Mouse (Mus musculus) testis, adult 10 weeks (tissue): ENCODE results near the gene Hddc3. TPM values are rescaled to one million over a fixed set of nuclear protein-coding genes. Genes with fewer than 3 reads are reported as not detected.

Source experiments
- polyA plus RNA-seq: library from polyadenylated mRNA; stranded (reverse); fragments of 350-450 nt; fragmentation: Illumina TruSeq; extraction: RNeasy Lipid Tissue Mini Kit (QIAGEN cat#74804); gene quantifications from one replicate; pipeline ENCODE4 v1.2.3, GENCODE M21; 2014; ENCODE audit warnings: low read depth, low replicate concordance

Hddc3 gene
- 5.7 TPM for polyA plus RNA-seq

GRCm38 (mm10) chr7:80342858-80343257 lies at the start of gene Hddc3:
Hddc3 (plus strand) TSS chr7:80343104.

DNA sequence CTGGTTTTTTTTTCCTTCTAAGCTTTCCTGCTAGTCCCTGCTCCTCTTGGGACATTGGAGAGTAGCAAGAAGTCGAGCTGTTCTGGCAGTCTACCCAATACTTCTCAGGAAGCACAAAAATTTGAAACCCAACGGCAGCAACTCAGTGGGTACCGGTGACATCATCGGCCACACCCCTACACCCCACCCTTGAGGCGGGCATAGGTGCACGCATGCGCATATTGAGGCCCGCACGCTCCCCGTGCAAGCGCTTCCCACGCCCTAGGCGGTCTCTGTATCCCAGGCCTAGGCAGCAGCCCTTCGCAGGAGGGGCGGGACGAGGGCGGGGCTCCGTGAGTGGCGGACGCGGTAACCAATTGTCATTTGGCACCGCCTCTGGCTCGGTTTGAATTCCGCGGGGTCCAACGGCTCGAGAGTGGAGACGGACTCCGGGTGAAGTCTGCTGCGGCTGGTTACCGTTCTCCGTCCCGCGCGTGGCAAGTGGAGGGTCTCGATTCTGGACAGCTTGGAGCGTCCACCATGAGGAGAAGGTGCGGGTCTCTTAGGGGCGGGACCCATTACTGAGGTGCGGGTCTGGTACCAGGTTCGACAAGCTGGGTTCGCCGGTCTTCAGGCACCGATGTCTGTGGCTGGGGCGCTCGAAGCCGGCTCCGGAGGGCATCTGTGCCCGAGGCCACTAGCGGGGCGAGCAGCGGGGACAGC lies 48.7 kb upstream of the Hddc3 start, which contains the start of gene Prc1:
Gene Prc1, plus strand, starts transcription at position 389 of the 702 bp plus-strand sequence.

DNA sequence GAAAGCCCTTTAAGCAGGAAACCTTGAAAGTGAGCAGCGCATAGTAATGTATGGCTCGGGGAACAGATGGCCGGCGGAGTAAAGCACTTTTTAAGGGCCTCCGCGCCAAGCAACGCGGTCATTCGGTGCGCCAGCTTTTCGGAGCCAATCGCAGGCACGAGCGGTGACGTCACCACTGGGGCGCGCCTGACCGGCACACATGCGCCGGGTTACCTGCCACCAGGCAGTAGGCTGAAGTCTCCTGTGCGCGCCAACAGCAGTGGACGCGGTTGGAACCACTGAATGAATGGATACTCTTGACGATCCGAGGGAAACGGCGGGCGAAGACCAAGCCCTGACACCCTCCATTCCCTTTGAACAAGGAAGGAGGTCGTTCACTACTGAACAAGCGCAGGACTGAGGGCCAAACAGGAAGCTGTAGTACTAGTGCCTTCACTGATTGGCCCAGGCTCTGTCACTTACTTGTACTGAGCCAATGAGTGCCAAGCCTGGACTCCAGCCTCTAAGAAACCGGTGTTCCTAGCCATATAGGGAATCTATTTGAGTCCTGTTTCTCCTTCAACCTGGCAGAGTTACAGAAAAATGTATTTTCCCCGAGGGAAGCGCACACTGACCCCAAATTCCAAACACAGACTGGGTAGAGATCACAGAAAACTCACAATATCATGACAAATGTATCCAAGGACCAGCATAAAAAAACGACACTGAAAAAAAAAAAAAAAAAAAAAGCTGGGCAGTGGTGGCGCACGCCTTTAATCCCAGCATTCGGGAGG lies 18.7 kb upstream of the Hddc3 start, which contains the start of gene Rccd1:
Gene Rccd1, minus strand, starts transcription at position 412 of the 773 bp plus-strand sequence.

DNA sequence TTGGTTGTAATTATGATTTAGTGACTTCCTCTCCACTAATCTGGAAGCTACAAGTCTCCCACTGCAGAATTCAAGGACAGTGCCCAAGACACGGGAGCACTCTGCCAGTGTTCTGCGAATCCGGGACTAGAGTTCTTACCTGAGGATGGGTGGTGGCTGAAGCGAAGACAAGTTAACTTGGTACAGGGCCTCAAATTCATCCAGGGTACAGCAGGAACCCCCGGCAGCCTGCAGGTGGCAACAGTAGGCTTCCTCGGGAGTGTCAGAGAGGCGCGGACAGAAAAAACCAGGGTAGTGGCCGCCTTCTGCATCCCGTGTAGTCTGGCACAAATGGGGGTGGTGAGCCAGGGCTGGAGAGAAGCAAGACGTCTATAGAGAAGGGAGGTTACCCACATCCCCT lies 2.1 kb upstream of the Hddc3 start, which contains the start of gene Unc45a:
Gene Unc45a, minus strand, starts transcription at position 213 of the 400 bp plus-strand sequence.

DNA sequence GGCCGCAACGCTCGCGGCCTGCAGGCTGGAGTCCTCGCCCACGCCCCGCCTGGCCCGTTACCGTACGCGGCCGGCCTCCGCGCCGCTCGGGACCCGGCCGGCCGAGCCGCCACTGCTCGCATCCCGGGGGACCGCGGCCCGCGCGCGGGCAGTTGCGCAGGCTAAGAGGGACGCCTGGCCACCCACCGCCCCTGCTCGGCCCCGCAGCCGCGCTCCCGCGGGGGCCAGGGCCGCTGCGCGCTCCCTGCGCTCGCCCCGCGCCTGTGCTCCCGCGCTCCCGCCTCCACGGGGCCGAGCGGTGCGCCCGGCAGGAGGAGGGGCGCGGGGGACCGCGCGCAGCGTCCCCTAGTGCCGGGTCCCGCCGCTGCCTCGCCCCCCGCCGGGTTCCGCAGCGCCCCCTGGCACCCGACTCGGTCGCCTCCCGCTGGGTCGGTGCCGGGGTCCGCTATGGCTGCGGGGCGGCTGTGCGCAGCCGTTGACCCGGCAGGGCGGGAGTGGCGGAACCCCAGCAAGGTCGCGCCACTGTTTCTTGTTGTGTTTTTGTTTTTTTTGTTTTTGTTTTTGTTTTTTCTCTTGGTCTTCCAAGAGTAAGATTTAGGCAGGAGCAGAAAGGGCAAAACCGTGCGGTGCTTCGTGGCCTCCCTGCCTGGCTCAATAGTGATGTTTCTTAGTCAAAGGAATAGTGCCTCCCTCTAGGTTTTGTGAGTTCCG lies 28.3 kb downstream of the Hddc3 start, which contains the start of gene Man2a2:
Gene Man2a2, minus strand, starts transcription at position 335 of the 711 bp plus-strand sequence.

DNA sequence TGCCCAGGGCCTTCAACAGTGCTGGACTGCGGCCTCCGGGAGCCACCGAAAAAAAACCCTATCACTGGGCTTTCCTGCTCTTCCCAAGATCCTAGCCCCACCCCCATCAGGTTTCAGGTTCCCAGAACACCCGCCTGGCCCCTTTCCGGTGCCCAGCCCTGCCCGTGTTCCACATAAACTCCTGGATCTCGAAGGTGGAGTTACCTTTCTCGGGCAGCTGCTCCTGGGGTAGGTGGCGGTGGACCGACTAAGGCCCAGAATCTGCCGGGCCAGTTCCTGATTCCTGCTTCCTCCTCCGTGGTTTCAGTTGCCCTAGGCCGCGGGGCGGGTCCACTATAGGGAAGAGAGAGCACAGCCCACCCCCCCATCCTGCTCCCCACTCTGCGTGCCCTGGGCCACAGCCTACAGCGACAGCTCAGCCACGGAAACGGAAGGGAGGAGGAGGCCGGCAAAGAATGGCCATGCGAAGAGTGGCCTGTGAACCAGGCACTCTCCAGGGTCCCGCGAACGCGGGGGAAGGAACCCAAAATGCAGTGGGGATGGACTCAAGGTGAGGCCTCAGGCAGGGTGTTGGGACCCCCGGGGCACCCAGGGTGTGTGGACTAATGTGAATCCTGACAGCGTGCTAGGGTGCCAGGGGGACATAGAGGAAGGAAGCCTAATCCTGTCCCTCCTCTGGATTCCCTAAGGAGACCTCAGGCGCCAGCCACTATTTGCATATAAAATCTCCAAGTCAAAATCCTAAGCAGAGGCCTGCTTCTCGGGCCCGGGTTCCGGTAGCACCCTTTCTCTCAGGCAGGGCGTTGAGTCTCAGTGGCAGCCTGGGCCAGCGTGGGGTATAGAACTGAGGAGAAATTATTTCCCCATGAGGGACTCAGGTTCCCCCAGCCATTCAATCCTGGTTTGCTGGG lies 45.0 kb downstream of the Hddc3 start, which contains the start of gene Fes:
Gene Fes, minus strand, starts transcription at position 314 of the 911 bp plus-strand sequence.

Other genes with a start within 250 kb of the Hddc3 start
- 0.85 TPM for gene Idh2, start 227.7 kb upstream of the Hddc3 start, polyA plus RNA-seq
- gene Sema4b, start 156.3 kb upstream of the Hddc3 start, polyA plus RNA-seq, result 0.67 TPM
- 49.1 TPM for gene Cib1, start 110.3 kb upstream of the Hddc3 start, polyA plus RNA-seq
- gene Gdpgp1, start 110.2 kb upstream of the Hddc3 start, polyA plus RNA-seq, result 0.91 TPM
- gene Ttll13, start 96.7 kb upstream of the Hddc3 start, polyA plus RNA-seq, result 226 TPM
- gene Ngrn, start 81.9 kb upstream of the Hddc3 start, polyA plus RNA-seq, result 5.7 TPM
- 4.8 TPM for gene Vps33b, start 73.5 kb upstream of the Hddc3 start, polyA plus RNA-seq
- 157 TPM for gene Prc1, start 48.7 kb upstream of the Hddc3 start, polyA plus RNA-seq
- gene Rccd1, start 18.6 kb upstream of the Hddc3 start, polyA plus RNA-seq, result 4.5 TPM
- 1.2 TPM for gene Unc45a, start 2.1 kb upstream of the Hddc3 start, polyA plus RNA-seq
- 14.6 TPM for gene Man2a2, start 28.3 kb downstream of the Hddc3 start, polyA plus RNA-seq
- not detected for gene Fes, start 44.8 kb downstream of the Hddc3 start, polyA plus RNA-seq
- 0.48 TPM for gene Furin, start 62.3 kb downstream of the Hddc3 start, polyA plus RNA-seq
- 58.5 TPM for gene Blm, start 192.0 kb downstream of the Hddc3 start, polyA plus RNA-seq